Comparison of ENCODE assay signal across 9 mouse cellular contexts in genomic region chr3:88245811-88246210, GRCm38 (mm10). TPM values are rescaled to one million over a fixed set of nuclear protein-coding genes. Genes with fewer than 3 reads are reported as not detected.
DNase-seq lines count a peak whose midpoint lies in the region; TF ChIP-seq lines count a peak whose summit lies in the region.
"Had no signal": no experiment of that assay in that cellular context is flagged by ENCODE, and none has a peak within 500 bp of the region (broad histone marks: within the 10 kb centered on the region; RNA-seq: fewer than 3 reads in every experiment).

No protein-coding gene starts in this region.

- H3K4me3 ChIP-seq in heart, embryonic 10.5 days: no peak overlapping the region
- no peak overlapping the region for H3K4me3 ChIP-seq in cerebellum, adult 2 months (replicated peaks; ENCODE audit: insufficient read depth, low read depth, low read length)
- H3K4me3 ChIP-seq in testis, adult 2 months (ENCODE audit: control insufficient read depth, low read depth, low read length): no peak overlapping the region
- H3K4me3 ChIP-seq: lung, embryonic 15.5 days had no signal

- no peaks in the 10 kb centered on the region for H3K9me3 ChIP-seq in heart, embryonic 10.5 days
- H3K9me3 ChIP-seq: lung, embryonic 15.5 days had no signal

- 22% methylated on average over 13 of the region's 13 CpGs for WGBS in heart, embryonic 10.5 days
- WGBS in cerebellum, adult 2 months: 17% methylated on average over 13 of the region's 13 CpGs

- H3K36me3 ChIP-seq in heart, embryonic 10.5 days: no peaks in the 10 kb centered on the region
- H3K36me3 ChIP-seq in testis, adult 2 months (ENCODE audit: control insufficient read depth, insufficient read depth, low read length): no peaks in the 10 kb centered on the region
- H3K36me3 ChIP-seq: lung, embryonic 15.5 days had no signal

- H3K27me3 ChIP-seq in heart, embryonic 10.5 days (ENCODE audit: insufficient read depth, poor library complexity, severe bottlenecking): peaks cover 79% of the 10 kb centered on the region
- H3K27me3 ChIP-seq in cerebellum, adult 2 months (ENCODE audit: control insufficient read depth, insufficient read depth, low read length): no peaks in the 10 kb centered on the region
- no peaks in the 10 kb centered on the region for H3K27me3 ChIP-seq in testis, adult 2 months (ENCODE audit: control insufficient read depth, insufficient read depth, low read length)

- peak; percentile 86 for TF ChIP-seq CTCF in cerebellum, adult 2 months (IDR thresholded peaks at IDR 0.05; ENCODE audit: borderline replicate concordance, insufficient read depth, low read depth, low read length)
- peak; percentile 98 for TF ChIP-seq CTCF in testis, adult 2 months (IDR thresholded peaks at IDR 0.05; ENCODE audit: control insufficient read depth, insufficient read depth, insufficient replicate concordance, low read depth, low read length)

- H3K27ac ChIP-seq in heart, embryonic 10.5 days: no peak overlapping the region
- no peak overlapping the region for H3K27ac ChIP-seq in cerebellum, adult 2 months (ENCODE audit: insufficient read depth, low read length)
- H3K27ac ChIP-seq in testis, adult 2 months (ENCODE audit: control insufficient read depth, insufficient read depth, low read depth, low read length): no peak overlapping the region
- H3K27ac ChIP-seq: lung, embryonic 15.5 days had no signal

- peaks cover 6% of the 10 kb centered on the region for H3K4me1 ChIP-seq in heart, embryonic 10.5 days
- H3K4me1 ChIP-seq in cerebellum, adult 2 months (ENCODE audit: control insufficient read depth, insufficient read depth, low read length): no peaks in the 10 kb centered on the region
- H3K4me1 ChIP-seq in testis, adult 2 months (ENCODE audit: control insufficient read depth, insufficient read depth, low read length): no peaks in the 10 kb centered on the region; the same call in 1 of the 2 replicates
- H3K4me1 ChIP-seq: lung, embryonic 15.5 days had no signal

- DNase-seq in heart, adult 9 months (ENCODE audit: low spot score in 2 of 2): peak; percentile 13 to 41
- DNase-seq in heart, embryonic 10.5 days (ENCODE audit: low spot score): no peak
- DNase-seq in MEL-GATA-1-ER (ENCODE audit: extremely low read depth, low read depth): peak; percentile 61
- DNase-seq in cerebellum, adult 2 months: peak; percentile 54 to 73
- DNase-seq in gastrocnemius, postnatal 4 days (ENCODE audit: low spot score in 2 of 2): peak; percentile 53 to 71
- peak; percentile 67 for DNase-seq in layer of hippocampus, postnatal 14 days (ENCODE audit: low spot score in 2 of 2)
- peak; percentile 80 for DNase-seq in mesoderm, embryonic 11.5 days (ENCODE audit: low read depth, low spot score)

- TF ChIP-seq POLR2A in cerebellum, adult 2 months (IDR thresholded peaks at IDR 0.05; ENCODE audit: borderline replicate concordance, insufficient read depth, low read length): no peak
- TF ChIP-seq POLR2A in testis, adult 2 months (IDR thresholded peaks at IDR 0.05; ENCODE audit: control insufficient read depth, low read depth, low read length): no peak

RNA-seq across cellular contexts. Expression of gene Rhbg, which starts 8.7 kb away (rescaled TPM):
- polyA plus RNA-seq in heart, embryonic 10.5 days (2016; fragmentation: Nextera tagmentation; extraction: Ambion mirVana): 0.09 and 8.2 TPM in 2 replicates
- 0.08 and 0.17 TPM in 2 replicates for polyA plus RNA-seq in cerebellum, adult 2 months (2012; rRNA removed)
- total RNA-seq in gastrocnemius, postnatal 4 days (2021): under 1 TPM in 1 of 2 experiments, not detected in 1; 0.16 TPM
- not detected for total RNA-seq in layer of hippocampus, postnatal 14 days (2021)
- polyA plus RNA-seq in testis, adult 2 months (2012; rRNA removed): 3.3 and 3.9 TPM in 2 replicates

RNA-seq across cellular contexts. Expression of gene Gm38392, which starts 41.2 kb away (rescaled TPM):
- 0.29 and 0.43 TPM in 2 replicates for polyA plus RNA-seq in heart, embryonic 10.5 days (2016; fragmentation: Nextera tagmentation; extraction: Ambion mirVana)
- 0.10 TPM in 1 of 2 replicates, not detected in the other for polyA plus RNA-seq in cerebellum, adult 2 months (2012; rRNA removed)
- under 1 TPM; 0.26 to 0.59 TPM for total RNA-seq in gastrocnemius, postnatal 4 days (2021)
- total RNA-seq in layer of hippocampus, postnatal 14 days (2021): not detected
- 2.2 and 2.8 TPM in 2 replicates for polyA plus RNA-seq in testis, adult 2 months (2012; rRNA removed)

RNA-seq across cellular contexts. Expression of gene Tsacc, which starts 51.0 kb away (rescaled TPM):
- 14.0 and 17.0 TPM in 2 replicates for polyA plus RNA-seq in heart, embryonic 10.5 days (2016; fragmentation: Nextera tagmentation; extraction: Ambion mirVana)
- 4.0 and 4.2 TPM in 2 replicates for polyA plus RNA-seq in cerebellum, adult 2 months (2012; rRNA removed)
- 10 to 100 TPM; 10.9 to 12.5 TPM for total RNA-seq in gastrocnemius, postnatal 4 days (2021)
- total RNA-seq in layer of hippocampus, postnatal 14 days (2021): 1 to 10 TPM; 4.0 to 5.3 TPM
- polyA plus RNA-seq in testis, adult 2 months (2012; rRNA removed): 654 and 688 TPM in 2 replicates

RNA-seq across cellular contexts. Expression of gene Cct3, which starts 51.1 kb away (rescaled TPM):
- 626 and 718 TPM in 2 replicates for polyA plus RNA-seq in heart, embryonic 10.5 days (2016; fragmentation: Nextera tagmentation; extraction: Ambion mirVana)
- 189 and 197 TPM in 2 replicates for polyA plus RNA-seq in cerebellum, adult 2 months (2012; rRNA removed)
- 100 to 1,000 TPM; 231 to 248 TPM for total RNA-seq in gastrocnemius, postnatal 4 days (2021)
- 100 to 1,000 TPM; 191 to 198 TPM for total RNA-seq in layer of hippocampus, postnatal 14 days (2021)
- 342 and 349 TPM in 2 replicates for polyA plus RNA-seq in testis, adult 2 months (2012; rRNA removed)

Comparison
In these comparisons a context has a peak if more than half of its experiments do, and no peak if none do; other contexts are left out.
1. RNA of gene Tsacc, which starts 51.0 kb away (polyA plus RNA-seq): 654 to 688 TPM in testis, adult 2 months; 14.0 to 17.0 TPM in heart, embryonic 10.5 days and 4.0 to 4.2 TPM in cerebellum, adult 2 months; every median in the first group is over 10 times any median in the second.